Mouse (Mus musculus): Measurements from ENCODE around the gene Clpb. TPM values are rescaled to one million over a fixed set of nuclear protein-coding genes. Genes with fewer than 3 reads are reported as not detected.

Gene Clpb
- polyA plus RNA-seq, 1 experiment, result 16.8 TPM

- Histone ChIP-seq H3K27ac (ENCODE audit: control insufficient read depth, insufficient read depth, low read length) (no peak overlapping the region), H3K36me3 (ENCODE audit: control insufficient read depth, insufficient read depth, low read length) (no peaks in the 10 kb centered on the region), H3K4me3 (ENCODE audit: control insufficient read depth, insufficient read depth, low read length) (no peak overlapping the region), H3K4me1 (replicated peaks; ENCODE audit: control insufficient read depth, insufficient read depth, low read length) (peaks cover 12% of the 10 kb centered on the region), H3K27me3 (ENCODE audit: control insufficient read depth, insufficient read depth, low read length) (peaks cover 15% of the 10 kb centered on the region)
- DNase-seq, result no peak
- TF ChIP-seq CTCF (IDR thresholded peaks at IDR 0.05; ENCODE audit: borderline replicate concordance, control insufficient read depth, extremely low read depth, insufficient read depth, low read length, poor library complexity), result no peak
- TF ChIP-seq POLR2A (IDR thresholded peaks at IDR 0.05; ENCODE audit: control insufficient read depth, extremely low read depth, insufficient read depth, low read length, poor library complexity), result no peak
- 68% methylated on average over 5 of the region's 5 CpGs for WGBS
Measured at GRCm38 (mm10) chr7:101835457-101836109, 172.2 kb downstream of the Clpb start.

GRCm38 (mm10) chr7:101836271-101837153 is 173.1 kb downstream of the Clpb start:
- TF ChIP-seq CTCF (IDR thresholded peaks at IDR 0.05; ENCODE audit: borderline replicate concordance, control insufficient read depth, extremely low read depth, insufficient read depth, low read length, poor library complexity), result 0 out of 2 replicates have a peak, but pooled peaks have one; percentile 14
- no peak for TF ChIP-seq POLR2A (IDR thresholded peaks at IDR 0.05; ENCODE audit: control insufficient read depth, extremely low read depth, insufficient read depth, low read length, poor library complexity)
- DNase-seq, result peak; percentile 52
- Histone ChIP-seq H3K4me3 (ENCODE audit: control insufficient read depth, insufficient read depth, low read length) (peak overlapping the region; percentile 60), H3K27ac (ENCODE audit: control insufficient read depth, insufficient read depth, low read length) (no peak overlapping the region), H3K27me3 (ENCODE audit: control insufficient read depth, insufficient read depth, low read length) (peaks cover 15% of the 10 kb centered on the region), H3K4me1 (replicated peaks; ENCODE audit: control insufficient read depth, insufficient read depth, low read length) (peaks cover 12% of the 10 kb centered on the region), H3K36me3 (ENCODE audit: control insufficient read depth, insufficient read depth, low read length) (no peaks in the 10 kb centered on the region)
- under 1% methylated on average over 63 of the region's 63 CpGs for WGBS

- DNase-seq, result peak; percentile 14
- Histone ChIP-seq H3K27ac (ENCODE audit: control insufficient read depth, insufficient read depth, low read length) (no peak overlapping the region), H3K4me3 (ENCODE audit: control insufficient read depth, insufficient read depth, low read length) (peak overlapping the region; percentile 60), H3K27me3 (ENCODE audit: control insufficient read depth, insufficient read depth, low read length) (peaks cover 15% of the 10 kb centered on the region), H3K36me3 (ENCODE audit: control insufficient read depth, insufficient read depth, low read length) (no peaks in the 10 kb centered on the region), H3K4me1 (replicated peaks; ENCODE audit: control insufficient read depth, insufficient read depth, low read length) (peaks cover 12% of the 10 kb centered on the region)
- WGBS, result 4% methylated on average over 20 of the region's 20 CpGs
- TF ChIP-seq CTCF (IDR thresholded peaks at IDR 0.05; ENCODE audit: borderline replicate concordance, control insufficient read depth, extremely low read depth, insufficient read depth, low read length, poor library complexity) (no peak), POLR2A (IDR thresholded peaks at IDR 0.05; ENCODE audit: control insufficient read depth, extremely low read depth, insufficient read depth, low read length, poor library complexity) (no peak)
Measured at GRCm38 (mm10) chr7:101837154-101837605, 173.7 kb downstream of the Clpb start.

GRCm38 (mm10) chr7:101837606-101838471 is 174.4 kb downstream of the Clpb start, which contains the start of gene Inppl1:
TSS of gene Inppl1 (minus strand) at chr7:101838229.
- DNase-seq, result peak; percentile 20
- Histone ChIP-seq H3K27me3 (ENCODE audit: control insufficient read depth, insufficient read depth, low read length) (peaks cover 15% of the 10 kb centered on the region), H3K36me3 (ENCODE audit: control insufficient read depth, insufficient read depth, low read length) (no peaks in the 10 kb centered on the region), H3K4me1 (replicated peaks; ENCODE audit: control insufficient read depth, insufficient read depth, low read length) (peaks cover 12% of the 10 kb centered on the region), H3K4me3 (ENCODE audit: control insufficient read depth, insufficient read depth, low read length) (peak within 1 kb of the TSS; percentile 60), H3K27ac (ENCODE audit: control insufficient read depth, insufficient read depth, low read length) (no peak within 1 kb of the TSS)
- WGBS, result 8% methylated on average over 64 of the region's 64 CpGs
- TF ChIP-seq CTCF (IDR thresholded peaks at IDR 0.05; ENCODE audit: borderline replicate concordance, control insufficient read depth, extremely low read depth, insufficient read depth, low read length, poor library complexity) (no peak), POLR2A (IDR thresholded peaks at IDR 0.05; ENCODE audit: control insufficient read depth, extremely low read depth, insufficient read depth, low read length, poor library complexity) (no peak)

- Histone ChIP-seq H3K4me1 (replicated peaks; ENCODE audit: control insufficient read depth, insufficient read depth, low read length) (no peaks in the 10 kb centered on the region), H3K27ac (ENCODE audit: control insufficient read depth, insufficient read depth, low read length) (no peak overlapping the region), H3K27me3 (ENCODE audit: control insufficient read depth, insufficient read depth, low read length) (no peaks in the 10 kb centered on the region; the same call in 1 of the 2 replicates), H3K36me3 (ENCODE audit: control insufficient read depth, insufficient read depth, low read length) (no peaks in the 10 kb centered on the region), H3K4me3 (ENCODE audit: control insufficient read depth, insufficient read depth, low read length) (no peak overlapping the region)
- DNase-seq, result no peak
- no peak for TF ChIP-seq CTCF (IDR thresholded peaks at IDR 0.05; ENCODE audit: borderline replicate concordance, control insufficient read depth, extremely low read depth, insufficient read depth, low read length, poor library complexity)
- TF ChIP-seq POLR2A (IDR thresholded peaks at IDR 0.05; ENCODE audit: control insufficient read depth, extremely low read depth, insufficient read depth, low read length, poor library complexity), result no peak
- WGBS, result 72% methylated on average over 6 of the region's 6 CpGs
Measured at GRCm38 (mm10) chr7:101844186-101844585, 180.8 kb downstream of the Clpb start.

Other genes with a start within 250 kb of the Clpb start
- 8.2 and 12.0 TPM in 2 replicates for gene Pde2a, start 241.9 kb upstream of the Clpb start, polyA plus RNA-seq (2012; rRNA removed)
- 4.5 and 5.4 TPM in 2 replicates for gene Art2b, start 78.0 kb upstream of the Clpb start, polyA plus RNA-seq (2012; rRNA removed)
- gene Phox2a, start 154.7 kb downstream of the Clpb start, polyA plus RNA-seq (2012; rRNA removed), result 0.14 TPM in 1 of 2 replicates, not detected in the other
- gene Inppl1, start 174.6 kb downstream of the Clpb start, polyA plus RNA-seq (2012; rRNA removed), result 30.4 and 30.6 TPM in 2 replicates
- gene Folr2, start 193.6 kb downstream of the Clpb start, polyA plus RNA-seq (2012; rRNA removed), result 6.4 and 9.3 TPM in 2 replicates
- gene Anapc15, start 200.1 kb downstream of the Clpb start, polyA plus RNA-seq (2012; rRNA removed), result 77.1 and 103 TPM in 2 replicates
- 0.70 and 0.86 TPM in 2 replicates for gene Folr1, start 207.2 kb downstream of the Clpb start, polyA plus RNA-seq (2012; rRNA removed)
- 235 and 239 TPM in 2 replicates for gene Lamtor1, start 242.3 kb downstream of the Clpb start, polyA plus RNA-seq (2012; rRNA removed)
- gene Tomt, start 242.7 kb downstream of the Clpb start, polyA plus RNA-seq (2012; rRNA removed), result 0.08 and 0.20 TPM in 2 replicates